Mouse (Mus musculus) left cerebral cortex, adult 8-10 months (tissue): ENCODE results near the gene Fbxo42. TPM values are rescaled to one million over a fixed set of nuclear protein-coding genes. Genes with fewer than 3 reads are reported as not detected.
A peak's percentile ranks its signal among the peaks of the same experiment; 100 is the strongest.

Experiments
- DNase-seq, 2 experiments: peaks; one replicate each; pipeline ENCODE4 v3.0.0; 2022; ENCODE audit warnings: low spot score in 2 of 2
- total RNA-seq, 4 experiments: library from RNA; stranded (reverse); gene quantifications; 2 replicates each; pipeline ENCODE4 v1.2.4; 2022

Gene Fbxo42
- total RNA-seq, 4 experiments from 2014 or later = 25.8 to 31.5 (median 27.5) TPM

DNA sequence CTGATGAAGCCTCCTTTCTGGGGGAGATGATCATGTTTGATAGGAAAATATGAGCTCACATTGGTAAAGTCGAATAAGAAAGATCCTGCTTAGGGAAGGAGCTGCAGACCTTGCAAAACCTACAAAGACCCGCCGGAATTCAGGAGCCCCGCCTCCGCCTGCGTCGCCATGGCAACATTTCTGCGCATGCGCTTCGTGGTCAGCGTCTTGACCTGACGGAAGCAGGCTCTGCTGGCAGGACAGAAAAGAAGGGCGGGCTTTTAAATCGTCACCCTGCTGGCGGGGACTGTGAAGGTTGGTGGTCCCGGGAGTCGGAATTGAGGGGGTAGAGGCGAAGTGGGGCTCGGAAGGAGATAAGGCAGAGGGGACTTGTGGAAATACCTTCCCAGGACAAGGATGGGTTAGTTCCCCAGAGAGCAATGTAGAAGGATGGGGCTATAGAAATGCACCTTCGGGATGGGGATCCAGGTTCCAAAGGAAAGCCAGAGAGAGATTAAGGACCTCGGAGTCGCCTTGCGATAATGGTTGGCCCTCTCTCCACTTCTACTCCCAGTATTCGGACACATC, 66.1 kb downstream of the Fbxo42 start, which contains the start of gene Rsg1:
Gene Rsg1 (plus strand): TSS at position 187 of the 567 bp plus-strand sequence.
- DNase-seq = peak; percentile 90 to 92

DNA sequence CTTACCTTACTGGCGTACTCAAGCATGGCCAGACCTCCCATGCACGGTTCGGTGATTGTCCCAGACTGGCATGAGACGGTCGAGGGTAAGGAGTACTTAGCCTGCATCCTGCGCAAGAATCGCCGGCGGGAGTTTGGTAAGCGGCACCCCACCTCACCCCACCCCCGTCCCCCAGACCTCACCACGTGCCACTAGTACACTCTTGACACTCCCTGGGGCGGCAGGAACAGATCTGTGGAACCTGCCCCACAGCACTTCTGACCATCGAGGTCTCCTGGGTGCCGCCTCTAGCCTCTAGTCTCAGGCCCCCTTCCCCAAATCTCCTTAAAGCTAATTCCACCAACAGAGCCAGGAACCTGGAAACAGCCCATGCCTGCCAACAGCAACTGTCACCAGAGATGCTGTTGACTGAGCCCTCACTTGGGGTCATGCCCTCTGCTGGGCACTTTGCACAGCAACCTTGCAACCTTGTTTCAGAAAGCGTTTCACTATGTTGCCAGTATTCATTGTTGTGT, 66.7 kb downstream of the Fbxo42 start:
- DNase-seq = no peak

DNA sequence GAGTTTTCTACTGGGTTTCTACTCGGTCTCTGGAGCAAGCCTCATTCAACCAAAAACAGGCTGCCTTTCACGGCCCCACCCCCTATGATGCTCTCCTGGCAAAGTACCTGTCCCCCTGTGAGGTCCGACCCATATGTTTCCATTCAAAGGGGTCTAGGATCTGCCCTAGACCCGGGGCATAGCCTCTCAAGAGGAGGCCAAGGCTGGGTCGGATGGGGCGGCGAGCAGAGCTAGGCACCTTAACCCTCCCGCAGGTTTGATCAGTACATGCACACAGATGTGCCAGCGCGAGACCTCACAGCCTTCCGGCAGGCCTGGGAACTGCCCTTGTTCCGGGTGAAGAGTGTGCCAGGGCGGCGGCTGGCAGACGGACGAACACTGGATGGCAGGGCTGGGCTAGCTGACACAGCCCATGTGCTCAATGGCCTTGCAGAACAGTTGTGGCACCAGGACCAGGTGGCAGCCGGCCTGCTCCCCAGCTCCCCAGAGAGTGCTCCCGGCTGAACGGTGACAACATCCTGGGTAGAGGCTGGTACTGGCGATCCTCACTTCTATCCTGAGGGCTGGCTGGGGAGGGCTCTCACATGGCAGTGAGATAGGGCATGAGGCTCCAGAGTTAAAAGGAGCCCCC, 72.0 kb downstream of the Fbxo42 start:
- DNase-seq = no peak

DNA sequence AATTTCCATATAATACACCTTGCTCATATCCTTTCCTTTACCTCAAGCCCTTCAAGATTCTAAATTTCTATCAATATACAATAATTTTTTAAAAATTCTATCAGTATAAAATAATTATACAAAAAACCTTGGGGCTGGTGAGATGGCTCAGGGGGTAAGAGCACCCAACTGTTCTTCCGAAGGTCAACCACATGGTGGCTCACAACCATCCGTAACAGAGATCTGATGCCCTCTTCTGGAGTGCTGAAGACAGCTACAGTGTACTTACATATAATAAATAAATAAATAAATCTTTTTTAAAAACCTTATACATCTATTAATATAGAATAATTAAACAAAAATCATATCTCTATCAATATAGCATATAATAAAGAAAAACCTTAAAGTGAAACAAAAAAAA, 74.1 kb downstream of the Fbxo42 start:
- DNase-seq = no peak

DNA sequence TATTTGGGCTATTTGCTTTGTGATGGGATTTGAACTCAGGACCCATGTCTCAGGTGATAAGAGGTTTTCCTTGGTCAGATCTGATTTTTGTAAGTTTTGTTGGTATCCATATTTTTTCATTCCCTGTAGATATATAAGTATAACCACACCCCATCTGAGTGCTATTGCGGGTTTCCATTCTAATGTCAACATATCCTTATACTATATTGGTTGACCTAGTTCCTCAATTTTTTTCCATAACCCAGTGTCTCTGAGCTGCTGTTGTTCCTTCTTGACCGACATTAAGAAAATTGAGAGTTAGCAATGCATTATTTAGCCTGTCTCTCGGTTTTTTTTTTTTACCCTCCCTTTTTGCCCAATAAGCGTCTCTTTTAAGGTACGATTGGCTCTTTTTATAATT, 75.0 kb downstream of the Fbxo42 start:
- no peak for DNase-seq

DNA sequence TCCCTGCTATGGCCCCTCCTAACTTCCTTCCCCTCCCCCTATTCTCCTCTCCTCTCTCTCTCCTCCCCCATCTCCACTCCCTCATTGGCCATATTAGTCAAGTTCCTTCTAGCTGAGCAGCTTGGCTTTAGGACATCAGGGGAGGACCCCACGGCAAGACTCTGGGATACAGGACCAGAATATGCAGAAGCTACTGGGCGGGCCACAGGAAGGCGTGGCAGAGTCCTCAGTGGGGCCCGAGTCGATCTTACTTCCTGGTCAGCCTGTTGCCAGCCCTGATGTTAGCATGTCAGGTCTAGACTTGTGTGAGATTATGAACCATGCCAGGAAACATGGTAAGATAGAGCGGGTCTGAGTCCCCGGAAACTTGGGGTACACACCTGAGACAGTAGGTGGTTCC, 81.0 kb downstream of the Fbxo42 start:
- no peak for DNase-seq

DNA sequence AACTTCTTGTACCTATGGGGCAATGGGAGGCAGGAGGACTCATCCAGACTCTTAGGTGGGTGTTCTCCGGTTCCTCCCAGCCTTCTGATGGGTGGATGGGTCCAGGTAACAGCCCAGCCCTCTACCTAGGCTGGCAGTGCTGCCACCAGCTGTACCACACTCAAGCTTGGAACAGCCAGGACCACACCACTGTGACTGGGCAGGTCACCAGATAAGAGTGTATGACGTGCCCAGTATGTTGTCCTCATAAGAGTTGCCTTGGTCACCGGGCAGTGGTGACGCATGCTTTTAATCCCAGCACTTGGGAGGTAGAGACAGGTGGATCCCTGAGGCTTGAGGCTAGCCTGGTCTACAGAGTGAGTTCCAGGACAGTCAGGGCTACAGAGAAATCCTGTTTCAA, 85.5 kb downstream of the Fbxo42 start:
- DNase-seq = no peak

DNA sequence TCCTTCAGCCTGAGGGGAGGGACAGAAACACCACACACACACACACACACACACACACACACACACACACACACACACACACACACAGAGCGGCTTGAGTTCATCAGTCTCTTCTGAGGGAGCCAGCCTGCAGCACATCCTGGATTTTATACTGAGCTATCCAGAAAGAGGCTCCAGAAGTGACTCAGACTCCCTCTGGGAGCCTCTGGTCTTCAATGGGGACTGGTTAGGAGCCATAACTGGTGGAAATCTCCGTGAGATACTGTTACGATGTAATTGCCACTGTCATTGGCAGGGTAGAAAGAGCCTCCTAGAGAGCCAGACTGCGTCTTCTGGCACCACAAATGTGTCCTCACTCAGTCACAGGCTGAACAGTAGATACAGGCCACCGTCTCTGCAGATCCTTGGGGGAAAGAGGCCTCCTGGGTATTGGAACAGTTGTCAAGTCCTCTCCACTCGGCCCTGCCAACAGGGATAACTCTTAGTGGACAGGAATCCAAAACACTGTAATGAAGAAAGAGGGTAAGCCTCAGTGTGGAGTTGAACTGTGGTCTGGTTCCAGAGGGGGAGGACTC, 87.9 kb downstream of the Fbxo42 start:
- no peak for DNase-seq

DNA sequence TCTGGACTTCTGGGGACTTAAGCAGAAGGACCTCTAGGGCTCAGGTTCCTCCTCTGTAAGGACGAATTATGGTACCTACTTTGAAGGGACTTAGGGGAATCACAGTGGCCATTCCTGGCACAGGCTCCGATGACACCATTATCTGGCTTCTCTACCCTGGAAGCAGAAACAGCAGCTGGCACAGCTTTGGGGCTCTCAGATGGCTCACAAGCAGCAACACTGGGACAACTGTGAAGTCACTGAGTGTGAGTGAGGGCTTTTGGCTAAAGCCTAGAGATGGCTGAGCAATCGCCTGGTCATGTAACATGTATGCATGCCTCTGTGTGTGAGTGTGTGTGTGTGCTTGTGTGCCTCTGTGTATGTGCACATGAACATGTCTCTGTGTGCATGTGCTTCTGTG, 89.1 kb downstream of the Fbxo42 start:
- DNase-seq = no peak

DNA sequence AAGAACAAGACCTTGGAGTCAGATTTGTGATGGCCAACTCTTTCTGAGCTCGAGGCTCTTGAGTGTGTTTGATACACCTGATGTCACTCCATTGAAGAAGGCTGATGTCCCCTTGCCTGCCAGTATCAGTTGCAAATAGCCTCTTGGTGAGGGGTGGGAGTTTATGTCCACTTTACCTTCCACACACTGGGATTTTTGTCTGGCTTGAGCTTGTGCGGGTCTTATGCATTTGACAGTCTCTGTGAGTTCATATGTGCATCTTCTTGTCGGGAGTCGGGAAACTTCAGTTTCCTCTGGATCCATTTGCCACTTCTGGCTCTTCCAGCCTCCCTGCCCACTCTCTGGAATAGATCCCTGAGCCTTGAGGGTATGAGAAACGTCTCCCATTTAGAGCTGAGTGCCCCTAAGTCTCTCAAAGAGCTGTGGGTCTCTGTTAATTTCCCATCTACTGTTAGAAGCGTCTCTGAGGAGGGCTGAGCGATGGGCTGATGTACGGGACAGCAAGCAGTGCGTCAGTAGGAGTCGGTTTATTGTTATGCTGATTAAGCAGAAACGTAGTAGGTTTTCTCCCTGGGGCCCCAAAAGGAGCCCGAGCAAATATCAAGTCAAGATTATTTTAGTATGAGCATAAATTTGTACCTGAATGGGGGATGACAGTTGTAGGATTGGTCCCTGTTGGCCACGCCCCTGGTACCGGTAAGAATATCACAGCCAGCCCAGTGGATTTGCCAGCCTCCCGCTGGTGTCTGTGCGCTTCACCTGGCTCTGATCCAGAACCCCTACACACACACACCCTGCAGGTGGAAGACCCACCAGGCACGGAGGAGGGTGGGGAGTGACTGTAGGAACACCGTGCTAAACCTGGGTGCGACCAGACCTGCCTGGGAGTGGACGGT, 91.0 kb downstream of the Fbxo42 start:
- DNase-seq = no peak

DNA sequence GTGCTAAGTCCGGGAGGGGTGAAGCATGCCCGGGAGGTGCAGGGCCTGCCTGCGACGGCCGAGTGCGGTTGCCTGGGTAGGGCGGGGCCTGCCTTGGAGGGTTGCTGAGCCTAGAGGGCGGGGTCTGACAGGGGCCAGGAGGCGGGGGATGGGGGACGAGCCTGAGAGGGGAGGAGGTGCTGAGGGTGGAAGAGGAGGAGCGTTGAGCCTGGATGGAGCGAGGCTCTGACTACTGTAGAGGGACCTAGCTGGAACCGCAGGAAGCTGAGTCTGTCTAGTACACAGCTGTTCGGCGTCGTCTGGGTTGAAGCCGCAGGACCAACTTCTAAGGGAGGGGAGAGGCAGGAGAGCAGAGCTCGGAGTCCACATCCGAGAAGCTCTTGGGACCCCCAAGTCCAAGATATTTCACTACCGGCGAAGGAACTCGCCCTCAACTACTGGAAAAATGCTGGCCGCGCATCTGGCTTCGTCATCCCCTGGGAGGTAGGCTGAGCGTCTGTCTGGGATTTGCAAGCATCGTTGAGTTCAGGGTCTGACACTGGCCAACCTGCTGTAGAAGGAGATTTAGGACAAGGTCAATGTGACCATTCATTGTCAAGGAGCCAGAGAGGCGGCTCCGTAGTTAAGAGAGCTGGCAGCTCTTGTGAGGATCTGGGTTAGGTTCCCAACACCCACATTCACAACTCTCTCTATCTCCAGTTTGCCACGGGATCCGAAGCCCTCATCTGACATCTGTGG, 91.8 kb downstream of the Fbxo42 start, which contains the start of gene Arhgef19:
Gene Arhgef19 (plus strand): TSS at position 112 of the 738 bp plus-strand sequence.
- DNase-seq = peak in 1 of 2 experiments; percentile 45

DNA sequence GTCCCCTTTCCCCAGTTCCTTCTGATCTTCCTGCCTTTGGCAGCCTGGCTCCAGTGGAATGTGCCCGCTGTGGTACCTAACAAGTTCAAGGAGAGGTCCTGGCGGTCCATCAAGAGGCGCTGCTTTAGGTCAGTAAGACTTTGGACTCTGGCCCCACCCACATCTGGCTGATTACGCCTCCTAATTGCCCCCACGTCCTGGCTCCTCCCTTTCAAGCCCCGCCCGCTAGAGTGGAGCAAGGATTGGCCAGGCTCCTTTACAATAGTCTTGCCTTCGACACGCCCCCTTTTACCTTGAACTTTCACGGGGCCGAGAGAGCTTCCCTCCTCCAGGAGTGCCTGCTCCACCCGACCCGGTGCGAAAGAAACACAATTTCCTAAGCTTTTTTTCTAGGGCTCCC, 92.9 kb downstream of the Fbxo42 start:
- DNase-seq = no peak

DNA sequence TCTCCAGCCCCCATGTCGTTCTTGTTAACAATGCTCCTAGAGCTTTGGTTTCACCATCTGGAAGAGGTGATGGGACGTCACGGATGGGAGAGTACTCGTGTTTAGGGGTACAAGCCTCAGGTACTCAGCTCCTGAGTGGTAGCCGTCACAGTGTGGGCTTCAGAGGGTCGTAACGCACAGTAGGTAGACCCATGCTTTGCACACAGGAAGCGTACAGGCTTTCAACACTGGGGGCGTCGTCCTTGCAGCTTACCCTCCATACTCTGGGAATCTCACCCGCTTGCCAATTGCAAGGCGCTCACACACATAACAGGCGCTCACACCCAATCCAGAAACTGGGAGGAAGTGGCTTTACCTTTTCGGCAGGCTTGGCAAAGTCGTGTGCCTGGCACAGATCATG, 94.1 kb downstream of the Fbxo42 start:
- DNase-seq = no peak

DNA sequence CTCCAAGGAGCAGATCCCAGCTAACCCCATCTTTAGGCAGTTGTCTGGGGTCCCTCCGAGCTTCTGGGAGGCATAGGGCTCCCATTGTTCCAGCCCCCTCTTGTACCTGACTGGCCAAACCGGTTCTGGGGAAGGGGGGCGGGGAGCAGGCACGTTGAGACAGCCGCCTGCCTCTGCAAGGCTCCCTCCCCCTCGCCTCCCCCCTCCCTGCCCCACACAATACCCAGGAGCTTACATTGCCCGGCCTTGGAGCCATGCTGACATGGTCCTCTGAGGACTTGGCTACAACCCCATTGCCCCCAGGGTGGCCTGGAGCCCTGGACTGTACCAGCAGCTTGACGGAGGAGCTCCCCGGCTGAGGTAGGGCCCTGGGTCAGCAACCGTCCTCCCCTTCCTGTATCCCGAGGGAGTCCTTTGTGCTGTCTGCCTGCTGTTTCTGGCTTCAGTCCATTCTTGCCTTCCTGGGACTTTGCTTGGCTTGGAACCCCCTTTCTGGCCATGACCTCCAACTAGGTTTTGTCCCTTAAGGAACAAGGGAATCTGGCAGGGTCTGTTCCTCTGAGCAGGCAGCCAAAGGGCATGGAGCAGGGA, 95.0 kb downstream of the Fbxo42 start:
- peak in 1 of 2 experiments; percentile 37 for DNase-seq

DNA sequence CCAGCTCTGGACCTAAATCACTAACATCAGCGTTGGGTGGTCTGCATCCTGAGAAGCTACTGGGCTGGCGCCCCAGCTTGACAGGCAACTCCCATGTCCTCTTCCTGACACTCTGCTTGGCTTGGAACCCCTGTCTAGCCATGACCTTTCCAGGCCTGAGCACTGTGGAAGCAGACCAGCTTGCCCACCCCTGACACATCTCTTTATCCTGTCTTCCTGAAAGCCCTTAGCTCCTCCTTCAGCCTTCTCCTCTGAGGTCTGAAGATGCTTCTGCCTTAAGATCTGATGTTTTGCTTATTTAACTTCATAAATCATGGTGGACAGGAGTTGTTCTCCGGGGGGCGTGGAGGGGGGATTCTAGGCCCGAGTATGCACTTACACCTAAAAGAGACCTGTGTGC, 95.9 kb downstream of the Fbxo42 start:
- DNase-seq = no peak

DNA sequence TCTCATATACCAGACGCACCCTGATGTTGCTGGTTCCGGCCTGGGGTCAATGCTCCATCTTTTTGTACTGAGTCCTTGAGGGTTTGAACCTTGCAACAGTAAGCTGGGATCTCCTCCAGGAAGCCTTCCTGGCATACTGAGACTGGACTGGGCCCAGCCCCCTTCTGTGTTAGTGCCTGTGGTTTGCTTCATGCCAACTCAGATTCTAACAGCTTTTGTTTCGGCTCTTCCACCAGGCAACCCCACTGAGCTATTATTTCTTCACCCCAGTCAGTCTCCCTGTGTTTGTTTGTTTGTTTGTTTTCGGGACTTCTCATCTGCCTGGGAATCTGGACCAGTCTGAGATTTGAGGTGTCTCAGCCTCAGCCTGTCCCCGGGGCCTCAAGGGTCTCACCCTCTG, 96.7 kb downstream of the Fbxo42 start:
- no peak for DNase-seq

DNA sequence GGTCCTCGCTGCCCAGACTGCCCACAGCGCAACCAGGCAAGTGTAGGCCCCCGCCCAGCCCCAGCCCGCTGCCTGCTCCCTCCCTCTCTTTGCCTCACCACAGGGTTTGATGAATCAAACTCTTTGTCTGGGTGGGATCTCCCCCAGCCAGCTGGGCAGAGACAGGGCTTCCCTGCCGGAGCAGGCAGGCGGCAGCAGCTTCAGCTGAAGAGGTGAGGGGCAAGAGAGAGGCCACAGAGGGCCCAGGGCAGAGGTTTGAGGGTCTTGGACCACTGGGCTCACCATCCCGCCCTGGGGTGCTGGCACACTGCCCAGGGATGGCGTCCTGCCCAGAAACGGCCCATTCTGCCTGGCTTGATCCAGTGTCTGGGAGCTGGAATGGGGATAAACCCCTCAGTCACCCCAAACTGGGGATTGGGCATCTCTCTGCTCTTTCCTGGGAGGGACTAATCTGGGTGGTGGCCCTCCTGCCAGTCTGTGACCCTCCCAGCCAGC, 97.3 kb downstream of the Fbxo42 start:
- peak; percentile 65 to 75 for DNase-seq

DNA sequence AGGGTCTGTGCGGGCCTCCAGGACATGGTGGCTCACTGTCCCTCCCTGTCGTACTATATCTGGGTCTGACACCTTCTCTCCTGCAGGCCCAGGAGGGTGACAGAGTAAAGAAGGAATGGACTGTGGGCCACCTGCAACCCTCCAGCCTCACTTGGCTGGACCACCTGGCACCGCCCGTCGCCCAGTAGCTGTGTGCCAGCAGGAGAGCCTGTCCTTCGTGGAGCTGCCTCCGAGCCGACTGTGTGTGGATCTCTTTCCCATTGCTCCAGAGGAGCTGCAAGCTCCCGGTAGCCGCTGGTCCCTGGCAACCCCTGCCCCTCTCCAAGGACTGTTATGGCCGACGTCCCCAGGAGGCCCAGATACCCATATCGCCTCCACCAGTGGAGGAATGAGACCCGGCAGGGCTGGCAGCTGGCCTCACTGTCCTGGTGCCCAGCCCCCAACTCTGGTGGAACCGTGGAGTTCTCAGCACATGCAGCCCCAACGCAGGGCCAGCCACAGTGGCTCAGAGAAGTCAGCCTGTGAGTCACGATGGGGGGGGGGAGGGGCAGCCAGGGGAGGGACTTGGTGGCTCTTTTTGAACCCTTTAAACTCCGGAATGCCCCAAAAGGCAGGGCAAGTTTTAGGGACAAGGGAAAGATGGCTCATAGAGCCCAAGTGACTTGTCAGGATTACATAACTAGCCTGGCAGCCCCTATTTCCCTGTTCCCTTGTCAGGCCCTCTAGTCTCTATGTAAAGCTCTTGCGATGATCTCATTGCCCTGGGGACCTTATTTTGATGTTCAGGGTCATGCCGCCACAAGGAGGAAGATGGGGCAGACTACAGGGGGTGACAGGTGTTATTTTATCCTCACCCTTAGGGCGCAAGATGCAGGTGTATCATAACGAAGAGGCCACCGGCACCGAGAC, 98.6 kb downstream of the Fbxo42 start:
- no peak for DNase-seq

DNA sequence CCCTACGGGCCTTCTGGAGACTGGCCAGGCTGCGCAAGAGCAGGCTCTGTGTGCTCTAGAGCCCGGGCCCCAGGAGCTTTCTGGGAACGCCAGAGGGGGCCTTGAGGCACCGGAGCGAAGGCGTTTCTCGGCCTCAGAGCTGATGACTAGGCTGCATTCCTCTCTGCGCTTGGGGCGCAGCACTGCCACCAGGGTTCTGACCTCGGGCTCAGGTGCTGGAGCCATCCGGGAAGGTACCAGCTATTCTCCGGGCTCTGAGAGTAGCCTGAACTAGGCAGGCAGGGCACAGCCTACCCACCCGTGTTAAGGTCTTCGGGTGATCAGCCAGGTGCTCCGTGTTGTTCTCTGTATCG, 99.3 kb downstream of the Fbxo42 start:
- no peak for DNase-seq
